Mouse (Mus musculus) MEL-GATA-1-ER (cell line): ENCODE results near the gene Plekhm2.

Experiments
- DNase-seq: peaks from one replicate; pipeline ENCODE4 v3.0.0-alpha.2; 2012; ENCODE audit warnings: low read depth; ENCODE audit errors: extremely low read depth

Gene Plekhm2

GRCm38 (mm10) chr4:141664799-141665198 is at the start of gene Plekhm2:
TSS of gene Plekhm2 (minus strand) at chr4:141664899.
- DNase-seq: no peak

GRCm38 (mm10) chr4:141713598-141714142 is 49.0 kb upstream of the Plekhm2 start:
- DNase-seq: peak; percentile 71

GRCm38 (mm10) chr4:141711250-141711649 is 46.6 kb upstream of the Plekhm2 start:
- DNase-seq: no peak

- no peak for DNase-seq
Measured at GRCm38 (mm10) chr4:141708971-141709370, 44.3 kb upstream of the Plekhm2 start.

GRCm38 (mm10) chr4:141708005-141708404 is 43.3 kb upstream of the Plekhm2 start:
- no peak for DNase-seq

GRCm38 (mm10) chr4:141705331-141705730 is 40.6 kb upstream of the Plekhm2 start:
- no peak for DNase-seq

GRCm38 (mm10) chr4:141704625-141705024 is 39.9 kb upstream of the Plekhm2 start:
- no peak for DNase-seq

- no peak for DNase-seq
Measured at GRCm38 (mm10) chr4:141694719-141695118, 30.0 kb upstream of the Plekhm2 start.

GRCm38 (mm10) chr4:141688505-141688904 is 23.8 kb upstream of the Plekhm2 start:
- DNase-seq: no peak

- no peak for DNase-seq
Measured at GRCm38 (mm10) chr4:141686525-141686924, 21.8 kb upstream of the Plekhm2 start.

GRCm38 (mm10) chr4:141686093-141686492 is 21.4 kb upstream of the Plekhm2 start:
- no peak for DNase-seq

GRCm38 (mm10) chr4:141685499-141685898 is 20.8 kb upstream of the Plekhm2 start, which contains the start of gene Rsc1a1:
TSS of gene Rsc1a1 (minus strand) at chr4:141685599.
- no peak for DNase-seq

- no peak for DNase-seq
Measured at GRCm38 (mm10) chr4:141682706-141683230, 18.1 kb upstream of the Plekhm2 start.

- no peak for DNase-seq
Measured at GRCm38 (mm10) chr4:141681767-141682166, 17.1 kb upstream of the Plekhm2 start.

- DNase-seq: no peak
Measured at GRCm38 (mm10) chr4:141680892-141681291, 16.2 kb upstream of the Plekhm2 start.

- DNase-seq: no peak
Measured at GRCm38 (mm10) chr4:141679016-141679415, 14.3 kb upstream of the Plekhm2 start.

- DNase-seq: no peak
Measured at GRCm38 (mm10) chr4:141676462-141676979, 11.8 kb upstream of the Plekhm2 start.

GRCm38 (mm10) chr4:141672325-141672724 is 7.6 kb upstream of the Plekhm2 start:
- DNase-seq: no peak

GRCm38 (mm10) chr4:141671389-141671788 is 6.7 kb upstream of the Plekhm2 start:
- no peak for DNase-seq

GRCm38 (mm10) chr4:141669898-141670712 is 5.4 kb upstream of the Plekhm2 start:
- no peak for DNase-seq

GRCm38 (mm10) chr4:141664011-141664745 is 521 bp downstream of the Plekhm2 start:
- no peak for DNase-seq
